Mouse (Mus musculus) thymus, adult 2 months (tissue): ENCODE measurements at regions not wholly inside any gene's neighbourhood (a gene's known extent, or its start where the extent isn't known, plus 50 kb on each side); places are given as distances from the start of the nearest gene placed in this dataset.

Experiments used
- DNase-seq: peaks from one replicate; pipeline ENCODE4 v3.0.0; 2021
- H3K27ac ChIP-seq: fragments of 200-500 bp; 2 replicates; pipeline ENCODE4 v1.5.1; 2012; ENCODE audit warnings: low read length, control low read depth; ENCODE audit not compliant: control insufficient read depth, insufficient read depth
- H3K27me3 ChIP-seq: fragments of 200-500 bp; 2 replicates; pipeline ENCODE4 v1.6.1; 2012; ENCODE audit warnings: mild to moderate bottlenecking, low read length, moderate library complexity, mixed read lengths; ENCODE audit not compliant: control insufficient read depth, insufficient read depth
- H3K36me3 ChIP-seq: fragments of 200-500 bp; 2 replicates; pipeline ENCODE4 v1.6.1; 2012; ENCODE audit warnings: mild to moderate bottlenecking, low read length, moderate library complexity; ENCODE audit not compliant: control insufficient read depth, insufficient read depth
- H3K4me1 ChIP-seq: fragments of 200-500 bp; replicated peaks from 2 replicates; pipeline ENCODE4 v1.6.1; 2012; ENCODE audit warnings: low read length; ENCODE audit not compliant: control insufficient read depth, insufficient read depth
- H3K4me3 ChIP-seq: fragments of 200-500 bp; 2 replicates; pipeline ENCODE4 v1.5.1; 2012; ENCODE audit warnings: mild to moderate bottlenecking, low read length, control low read depth, moderate library complexity; ENCODE audit not compliant: control insufficient read depth, insufficient read depth
- CTCF ChIP-seq: fragments of 200-500 bp; IDR thresholded peaks from 2 replicates; pipeline ENCODE4 v1.5.1; 2012; ENCODE audit warnings: mild to moderate bottlenecking, control low read depth, low read length, moderate library complexity, borderline replicate concordance; ENCODE audit not compliant: control insufficient read depth, poor library complexity, insufficient read depth; ENCODE audit errors: extremely low read depth
- POLR2A ChIP-seq: fragments of 200-500 bp; IDR thresholded peaks from 2 replicates; pipeline ENCODE4 v1.6.1; 2012; ENCODE audit warnings: mild to moderate bottlenecking, low read length, control low read depth, moderate library complexity; ENCODE audit not compliant: control insufficient read depth, poor library complexity, insufficient read depth; ENCODE audit errors: extremely low read depth
- WGBS: fragments of 180-500 bp; shearing (Covaris S2); methylation state at CpG from one replicate; pipeline ENCODE4 v1.1.7; 2018; 5-methylcytosine and 5-hydroxymethylcytosine counted together

- no peaks in the 10 kb centered on the region for H3K27me3 ChIP-seq
- H3K4me3 ChIP-seq, result no peak overlapping the region
- H3K4me1 ChIP-seq, result no peaks in the 10 kb centered on the region
- H3K27ac ChIP-seq, result no peak overlapping the region
- WGBS, result 93% methylated on average over 9 of the region's 9 CpGs
- no peak for DNase-seq
- no peaks in the 10 kb centered on the region for H3K36me3 ChIP-seq
- TF ChIP-seq POLR2A (no peak), CTCF (no peak)
Observed at GRCm38 (mm10) chr11:19554316-19554946, 369.7 kb upstream of the Spred2 start.

GRCm38 (mm10) chr11:19554947-19555770 lies 369.0 kb upstream of the Spred2 start:
- Histone ChIP-seq H3K27me3 (no peaks in the 10 kb centered on the region), H3K36me3 (no peaks in the 10 kb centered on the region), H3K4me3 (no peak overlapping the region), H3K27ac (no peak overlapping the region), H3K4me1 (no peaks in the 10 kb centered on the region)
- DNase-seq, result no peak
- WGBS, result 51% methylated on average over 9 of the region's 9 CpGs
- no peak for TF ChIP-seq POLR2A
- no peak for TF ChIP-seq CTCF

- no peaks in the 10 kb centered on the region for H3K27me3 ChIP-seq
- H3K27ac ChIP-seq, result no peak overlapping the region
- 95% methylated on average over 7 of the region's 7 CpGs for WGBS
- H3K4me1 ChIP-seq, result no peaks in the 10 kb centered on the region
- DNase-seq, result no peak
- H3K4me3 ChIP-seq, result no peak overlapping the region
- no peaks in the 10 kb centered on the region for H3K36me3 ChIP-seq
- no peak for TF ChIP-seq POLR2A
- TF ChIP-seq CTCF, result no peak
Observed at GRCm38 (mm10) chr11:19560452-19560851, 363.7 kb upstream of the Spred2 start.

GRCm38 (mm10) chr11:19562668-19563067 lies 361.5 kb upstream of the Spred2 start:
- WGBS, result 66% methylated on average over 4 of the region's 4 CpGs
- H3K36me3 ChIP-seq, result no peaks in the 10 kb centered on the region
- no peaks in the 10 kb centered on the region for H3K4me1 ChIP-seq
- TF ChIP-seq CTCF, result no peak
- no peak for TF ChIP-seq POLR2A
- no peaks in the 10 kb centered on the region for H3K27me3 ChIP-seq
- H3K4me3 ChIP-seq, result no peak overlapping the region
- no peak for DNase-seq
- no peak overlapping the region for H3K27ac ChIP-seq

- no peak for TF ChIP-seq POLR2A
- no peak for TF ChIP-seq CTCF
- H3K27ac ChIP-seq, result no peak overlapping the region
- no peaks in the 10 kb centered on the region for H3K4me1 ChIP-seq
- no peak for DNase-seq
- 94% methylated on average over 7 of the region's 7 CpGs for WGBS
- H3K36me3 ChIP-seq, result no peaks in the 10 kb centered on the region
- H3K27me3 ChIP-seq, result no peaks in the 10 kb centered on the region
- no peak overlapping the region for H3K4me3 ChIP-seq
Observed at GRCm38 (mm10) chr11:19585228-19585627, 338.9 kb upstream of the Spred2 start.

GRCm38 (mm10) chr11:19592506-19593355 lies 331.4 kb upstream of the Spred2 start:
- no peaks in the 10 kb centered on the region for H3K27me3 ChIP-seq
- no peak overlapping the region for H3K4me3 ChIP-seq
- H3K36me3 ChIP-seq, result no peaks in the 10 kb centered on the region
- no peak for DNase-seq
- 93% methylated on average over 6 of the region's 6 CpGs for WGBS
- no peaks in the 10 kb centered on the region for H3K4me1 ChIP-seq
- no peak for TF ChIP-seq CTCF
- no peak for TF ChIP-seq POLR2A
- H3K27ac ChIP-seq, result no peak overlapping the region
